Mouse (Mus musculus): ENCODE data around the gene Ovol1. TPM values are rescaled to one million over a fixed set of nuclear protein-coding genes. Genes with fewer than 3 reads are reported as not detected.

The Ovol1 gene
- polyA plus RNA-seq, 1 experiment: not detected

GRCm38 (mm10) chr19:5580776-5581175 is 20.3 kb upstream of the Ovol1 start:
- Histone ChIP-seq H3K4me3 (no peak overlapping the region), H3K27me3 (ENCODE audit: control insufficient read depth, insufficient read depth, insufficient read length) (no peaks in the 10 kb centered on the region), H3K36me3 (ENCODE audit: control insufficient read depth, insufficient read depth) (no peaks in the 10 kb centered on the region), H3K4me2 (ENCODE audit: low read depth) (no peak overlapping the region), H3K79me2 (ENCODE audit: control insufficient read depth, insufficient read depth) (no peaks in the 10 kb centered on the region), H3ac (ENCODE audit: control insufficient read depth, insufficient read length) (no peak overlapping the region)
- TF ChIP-seq MYOG (IDR thresholded peaks at IDR 0.05; ENCODE audit: control insufficient read depth in 1 of 3, insufficient read depth in 1 of 3, insufficient read length in 2 of 3, low read depth in 2 of 3) (no peak), MAX (IDR thresholded peaks at IDR 0.05; ENCODE audit: low read depth) (no peak), E2F4 (IDR thresholded peaks at IDR 0.05; ENCODE audit: insufficient read depth) (no peak), POLR2A (IDR thresholded peaks at IDR 0.05; ENCODE audit: insufficient read length, low read depth) (no peak), MYOD1 (IDR thresholded peaks at IDR 0.05; ENCODE audit: control insufficient read depth in 1 of 3, insufficient read length in 2 of 3, low read depth in 2 of 3) (no peak), REST (IDR thresholded peaks at IDR 0.05; ENCODE audit: insufficient read depth, insufficient read length) (no peak), SRF (IDR thresholded peaks at IDR 0.05; ENCODE audit: control insufficient read depth, insufficient read length, low read depth) (no peak), USF1 (IDR thresholded peaks at IDR 0.05; ENCODE audit: low read depth) (no peak)

GRCm38 (mm10) chr19:5579971-5580370 is 19.5 kb upstream of the Ovol1 start:
- TF ChIP-seq REST (IDR thresholded peaks at IDR 0.05; ENCODE audit: insufficient read depth, insufficient read length) (no peak), MYOG (IDR thresholded peaks at IDR 0.05; ENCODE audit: control insufficient read depth in 1 of 3, insufficient read depth in 1 of 3, insufficient read length in 2 of 3, low read depth in 2 of 3) (no peak), SRF (IDR thresholded peaks at IDR 0.05; ENCODE audit: control insufficient read depth, insufficient read length, low read depth) (no peak), TCF12 (IDR thresholded peaks at IDR 0.05; ENCODE audit: insufficient read depth, poor library complexity, severe bottlenecking) (no peak), TCF3 (IDR thresholded peaks at IDR 0.05; ENCODE audit: insufficient read length, low read depth) (no peak)
- no peaks in the 10 kb centered on the region for H3K79me2 ChIP-seq (ENCODE audit: control insufficient read depth, insufficient read depth)
- H3K4me2 ChIP-seq (ENCODE audit: low read depth): no peak overlapping the region
- no peaks in the 10 kb centered on the region for H3K36me3 ChIP-seq (ENCODE audit: control insufficient read depth, insufficient read depth)
- no peak overlapping the region for H3ac ChIP-seq (ENCODE audit: control insufficient read depth, insufficient read length)
- no peaks in the 10 kb centered on the region for H3K27me3 ChIP-seq (ENCODE audit: control insufficient read depth, insufficient read depth, insufficient read length)
- H3K4me3 ChIP-seq: no peak overlapping the region

DNA sequence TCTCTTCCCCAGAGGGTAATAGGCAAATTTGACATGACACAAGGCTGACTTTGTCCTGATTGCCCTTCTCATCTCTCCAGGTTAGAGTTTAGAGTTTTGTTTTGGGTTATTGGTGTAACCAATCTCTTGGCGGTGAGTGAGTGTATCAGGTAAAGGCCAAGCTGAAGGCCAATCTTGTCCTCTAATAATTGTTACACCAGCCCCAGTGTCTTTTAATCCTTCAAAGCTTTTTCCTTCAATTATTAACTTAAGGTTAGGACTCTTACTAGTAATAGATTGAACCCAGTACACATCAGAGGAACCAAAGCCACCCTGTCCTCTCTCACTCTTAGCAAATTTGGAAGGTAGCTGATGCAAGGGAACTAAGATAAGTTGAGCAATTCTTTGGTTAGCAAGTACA is 14.9 kb upstream of the Ovol1 start:
- TF ChIP-seq POLR2A (IDR thresholded peaks at IDR 0.05; ENCODE audit: insufficient read length, low read depth) (no peak), E2F4 (IDR thresholded peaks at IDR 0.05; ENCODE audit: insufficient read depth) (no peak), MYOD1 (IDR thresholded peaks at IDR 0.05; ENCODE audit: control insufficient read depth in 1 of 3, insufficient read length in 2 of 3, low read depth in 2 of 3) (no peak), TCF3 (IDR thresholded peaks at IDR 0.05; ENCODE audit: insufficient read length, low read depth) (no peak), MYOG (IDR thresholded peaks at IDR 0.05; ENCODE audit: control insufficient read depth in 1 of 3, insufficient read depth in 1 of 3, insufficient read length in 2 of 3, low read depth in 2 of 3) (no peak), SRF (IDR thresholded peaks at IDR 0.05; ENCODE audit: control insufficient read depth, insufficient read length, low read depth) (no peak), REST (IDR thresholded peaks at IDR 0.05; ENCODE audit: insufficient read depth, insufficient read length) (no peak), CEBPB (IDR thresholded peaks at IDR 0.05; ENCODE audit: insufficient read depth, poor library complexity, severe bottlenecking) (no peak), POLR2AphosphoS2 (IDR thresholded peaks at IDR 0.05; ENCODE audit: insufficient read length, low read depth) (no peak), TCF12 (IDR thresholded peaks at IDR 0.05; ENCODE audit: insufficient read depth, poor library complexity, severe bottlenecking) (no peak)
- Histone ChIP-seq H3K4me2 (ENCODE audit: low read depth) (no peak overlapping the region), H3K36me3 (ENCODE audit: control insufficient read depth, insufficient read depth) (no peaks in the 10 kb centered on the region), H3K79me2 (ENCODE audit: control insufficient read depth, insufficient read depth) (no peaks in the 10 kb centered on the region), H3ac (ENCODE audit: control insufficient read depth, insufficient read length) (no peak overlapping the region), H3K27me3 (ENCODE audit: control insufficient read depth, insufficient read depth, insufficient read length) (no peaks in the 10 kb centered on the region), H3K4me3 (no peak overlapping the region)

DNA sequence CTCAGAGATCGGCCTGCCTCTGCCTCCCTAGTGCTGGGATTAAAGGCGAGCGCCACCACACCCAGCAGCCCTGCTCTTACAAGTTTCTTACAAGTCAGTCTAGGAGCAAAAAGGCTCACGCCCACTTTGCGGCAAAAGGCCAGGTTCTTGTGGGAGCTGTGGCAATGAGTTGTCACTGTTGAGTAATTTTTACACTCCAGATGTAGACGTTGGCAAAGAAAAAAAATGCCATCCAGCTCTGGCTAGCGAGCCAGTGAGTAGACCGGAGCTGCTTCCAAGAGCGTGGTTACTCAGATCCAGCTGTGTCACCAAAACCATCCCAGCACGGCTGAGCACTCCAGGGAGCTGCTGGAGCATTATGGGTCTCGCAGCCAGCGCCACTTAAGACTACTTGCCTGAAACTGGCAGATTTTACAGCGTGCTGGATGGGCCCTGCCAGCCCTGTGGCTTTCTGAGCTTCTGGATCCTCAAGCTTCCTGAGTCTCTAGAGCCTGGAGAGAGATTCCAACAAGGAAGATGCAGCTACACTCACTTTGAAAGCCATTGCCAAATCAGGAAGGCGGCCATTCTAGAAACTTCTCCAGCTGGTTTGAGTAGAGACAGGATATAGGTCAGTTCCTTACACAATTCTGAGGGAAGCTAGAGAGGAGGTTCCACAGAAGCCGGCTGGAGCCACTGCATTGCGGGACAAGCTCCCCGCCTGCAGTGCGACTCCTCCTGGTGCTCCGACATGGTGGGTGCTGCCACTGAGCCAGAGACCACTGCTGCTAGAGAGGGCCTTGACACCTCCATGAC is 12.1 kb upstream of the Ovol1 start:
- Histone ChIP-seq H3K27me3 (ENCODE audit: control insufficient read depth, insufficient read depth, insufficient read length) (no peaks in the 10 kb centered on the region), H3K36me3 (ENCODE audit: control insufficient read depth, insufficient read depth) (no peaks in the 10 kb centered on the region), H3K79me2 (ENCODE audit: control insufficient read depth, insufficient read depth) (no peaks in the 10 kb centered on the region), H3ac (ENCODE audit: control insufficient read depth, insufficient read length) (no peak overlapping the region), H3K4me3 (no peak overlapping the region), H3K4me2 (ENCODE audit: low read depth) (peak overlapping the region; percentile 46)
- TF ChIP-seq POLR2AphosphoS2 (IDR thresholded peaks at IDR 0.05; ENCODE audit: insufficient read length, low read depth): peak; percentile 34
- TF ChIP-seq TCF3 (IDR thresholded peaks at IDR 0.05; ENCODE audit: insufficient read length, low read depth): no peak
- peak in 1 of 3 experiments; percentile 9 for TF ChIP-seq MYOD1 (IDR thresholded peaks at IDR 0.05; ENCODE audit: control insufficient read depth in 1 of 3, insufficient read length in 2 of 3, low read depth in 2 of 3)
- TF ChIP-seq REST (IDR thresholded peaks at IDR 0.05; ENCODE audit: insufficient read depth, insufficient read length): no peak
- TF ChIP-seq CEBPB (IDR thresholded peaks at IDR 0.05; ENCODE audit: insufficient read depth, poor library complexity, severe bottlenecking): peak; percentile 92

DNA sequence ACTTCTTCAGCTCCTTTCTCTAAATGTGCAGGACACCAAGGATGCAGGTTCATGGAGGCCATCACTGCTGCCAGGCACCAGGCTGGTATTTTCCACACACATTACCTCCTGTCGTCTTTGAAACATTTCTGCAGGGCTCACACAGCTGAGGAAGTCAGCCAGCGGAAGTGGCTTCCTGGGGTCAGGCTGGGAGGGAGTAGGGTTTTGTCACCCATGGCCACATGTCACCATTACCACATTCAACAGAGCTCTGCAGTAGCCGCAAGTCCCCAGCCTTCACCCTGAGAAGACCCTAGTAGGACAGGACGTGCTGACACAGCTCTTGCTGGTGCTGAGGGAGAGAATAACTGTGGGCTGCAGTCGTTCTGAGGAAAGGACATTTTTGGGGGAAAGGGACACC is 11.4 kb upstream of the Ovol1 start:
- Histone ChIP-seq H3K36me3 (ENCODE audit: control insufficient read depth, insufficient read depth) (no peaks in the 10 kb centered on the region), H3K4me2 (ENCODE audit: low read depth) (no peak overlapping the region), H3K79me2 (ENCODE audit: control insufficient read depth, insufficient read depth) (no peaks in the 10 kb centered on the region), H3K4me3 (no peak overlapping the region), H3ac (ENCODE audit: control insufficient read depth, insufficient read length) (no peak overlapping the region), H3K27me3 (ENCODE audit: control insufficient read depth, insufficient read depth, insufficient read length) (no peaks in the 10 kb centered on the region)
- TF ChIP-seq E2F4 (IDR thresholded peaks at IDR 0.05; ENCODE audit: insufficient read depth) (no peak), CEBPB (IDR thresholded peaks at IDR 0.05; ENCODE audit: insufficient read depth, poor library complexity, severe bottlenecking) (no peak), MYOD1 (IDR thresholded peaks at IDR 0.05; ENCODE audit: control insufficient read depth in 1 of 3, insufficient read length in 2 of 3, low read depth in 2 of 3) (no peak), USF1 (IDR thresholded peaks at IDR 0.05; ENCODE audit: low read depth) (no peak), TCF12 (IDR thresholded peaks at IDR 0.05; ENCODE audit: insufficient read depth, poor library complexity, severe bottlenecking) (no peak), MAX (IDR thresholded peaks at IDR 0.05; ENCODE audit: low read depth) (no peak), MYOG (IDR thresholded peaks at IDR 0.05; ENCODE audit: control insufficient read depth in 1 of 3, insufficient read depth in 1 of 3, insufficient read length in 2 of 3, low read depth in 2 of 3) (no peak), POLR2AphosphoS2 (IDR thresholded peaks at IDR 0.05; ENCODE audit: insufficient read length, low read depth) (no peak), POLR2A (IDR thresholded peaks at IDR 0.05; ENCODE audit: insufficient read length, low read depth) (no peak), TCF3 (IDR thresholded peaks at IDR 0.05; ENCODE audit: insufficient read length, low read depth) (no peak)
